Mouse (Mus musculus): ENCODE data around the gene Esrrg.

The Esrrg gene

GRCm38 (mm10) chr1:187990161-187990560 lies 381.6 kb downstream of the Esrrg start:
- no peak for DNase-seq (ENCODE audit: low spot score in 2 of 2)

GRCm38 (mm10) chr1:187997584-187998338 lies 389.2 kb downstream of the Esrrg start:
- peak; percentile 14 to 35 for DNase-seq (ENCODE audit: low spot score in 2 of 2)

DNA sequence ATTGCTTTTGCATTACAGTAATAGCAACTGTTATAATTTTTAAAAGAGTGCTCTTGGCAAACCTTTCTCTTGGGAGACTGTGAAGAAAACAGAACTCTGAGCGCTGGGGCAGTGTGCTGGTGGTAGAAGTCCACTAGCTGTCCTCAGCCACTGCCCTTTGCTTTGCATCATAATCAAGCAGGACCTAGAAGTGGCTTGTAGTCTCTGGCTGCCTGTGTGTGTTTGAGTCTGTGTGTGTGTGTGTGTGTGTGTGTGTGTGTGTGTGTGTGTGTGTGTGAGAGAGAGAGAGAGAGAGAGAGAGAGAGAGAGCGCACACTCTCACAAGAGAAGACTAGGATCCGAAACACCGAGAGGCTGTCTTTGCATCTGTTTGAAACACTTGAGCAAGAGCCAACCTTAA lies 390.5 kb downstream of the Esrrg start:
- DNase-seq (ENCODE audit: low spot score in 2 of 2): no peak

DNA sequence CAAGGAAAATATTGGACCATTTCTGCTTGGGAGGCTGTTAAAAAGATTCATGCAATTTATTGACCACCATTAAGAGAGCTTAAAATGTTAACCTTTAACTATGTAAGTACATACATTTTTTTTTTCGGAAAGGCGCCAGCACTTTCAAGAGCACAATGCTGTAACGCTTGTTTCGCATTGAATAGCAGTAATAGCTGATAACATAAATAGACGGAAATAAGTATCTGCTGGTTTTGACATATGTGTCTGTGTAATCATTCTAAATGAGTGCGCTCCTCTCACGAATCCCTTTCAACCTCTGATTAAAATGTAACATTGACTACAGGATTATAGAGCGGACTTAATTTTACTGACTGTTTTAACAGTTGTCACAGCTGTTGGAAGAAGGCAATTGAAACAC lies 391.6 kb downstream of the Esrrg start:
- no peak for DNase-seq (ENCODE audit: low spot score in 2 of 2)

- DNase-seq (ENCODE audit: low spot score in 2 of 2): no peak
These were observed 398.4 kb downstream of the Esrrg start for GRCm38 (mm10) chr1:188006820-188007491.

- DNase-seq (ENCODE audit: low spot score in 2 of 2): no peak
These were observed 399.9 kb downstream of the Esrrg start for GRCm38 (mm10) chr1:188008476-188008875.

DNA sequence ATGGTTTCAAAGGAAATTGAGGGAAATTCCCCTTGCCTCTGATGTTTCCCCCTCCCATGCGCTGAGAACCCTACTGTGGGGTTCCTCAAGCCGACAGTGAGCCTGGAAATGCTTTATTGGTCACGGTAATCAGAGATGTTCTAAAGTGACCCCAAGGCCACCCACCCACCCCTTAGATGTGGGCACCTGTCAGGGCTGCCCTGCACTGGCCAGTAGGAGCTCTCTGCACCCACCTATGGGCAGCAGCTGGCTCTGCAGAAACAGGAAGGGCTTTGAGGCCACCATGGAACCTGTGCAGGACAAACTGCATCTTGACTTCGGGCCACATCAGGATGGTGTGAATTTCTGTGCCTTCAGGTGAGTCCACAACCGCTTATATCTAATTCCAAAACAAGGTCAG lies 401.3 kb downstream of the Esrrg start:
- DNase-seq (ENCODE audit: low spot score in 2 of 2): no peak

DNA sequence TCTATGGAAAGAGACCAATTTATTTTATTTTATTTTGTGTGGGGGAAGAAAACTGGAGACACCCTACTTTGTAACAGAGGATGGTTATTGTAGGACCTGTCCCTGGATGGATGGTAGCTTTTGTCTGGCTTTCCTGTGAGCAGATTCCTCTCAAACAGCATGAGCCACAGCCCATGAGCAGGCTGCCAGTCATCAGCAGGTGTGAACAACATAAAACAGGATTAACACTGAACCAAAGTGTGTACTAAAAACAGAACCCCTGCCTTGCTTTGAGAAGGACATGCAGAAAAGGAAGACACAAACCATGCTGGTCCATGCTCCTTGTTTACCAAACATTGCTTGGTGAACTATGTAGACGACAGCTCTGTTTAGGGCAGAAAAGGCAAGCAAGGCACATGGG lies 402.3 kb downstream of the Esrrg start:
- no peak for DNase-seq (ENCODE audit: low spot score in 2 of 2)

DNA sequence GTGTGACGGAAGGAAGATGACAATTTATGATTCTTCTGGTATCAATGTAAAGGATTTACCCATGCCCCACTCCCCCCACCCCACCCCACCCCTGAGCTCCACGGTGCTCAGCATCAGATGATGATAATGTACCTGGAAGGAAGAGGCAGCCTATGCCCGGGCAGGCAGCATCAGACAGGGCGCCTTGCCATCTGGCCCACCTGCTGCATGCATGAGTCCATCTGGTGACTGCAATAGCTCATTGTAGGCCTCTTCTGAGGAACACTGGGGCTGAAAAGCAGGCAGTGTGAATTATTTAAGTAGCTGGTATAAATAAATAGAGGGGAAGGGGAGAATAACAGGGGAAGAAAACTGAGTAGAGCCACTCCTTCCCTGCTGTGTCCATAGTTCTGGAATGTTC lies 405.8 kb downstream of the Esrrg start:
- no peak for DNase-seq (ENCODE audit: low spot score in 2 of 2)

DNA sequence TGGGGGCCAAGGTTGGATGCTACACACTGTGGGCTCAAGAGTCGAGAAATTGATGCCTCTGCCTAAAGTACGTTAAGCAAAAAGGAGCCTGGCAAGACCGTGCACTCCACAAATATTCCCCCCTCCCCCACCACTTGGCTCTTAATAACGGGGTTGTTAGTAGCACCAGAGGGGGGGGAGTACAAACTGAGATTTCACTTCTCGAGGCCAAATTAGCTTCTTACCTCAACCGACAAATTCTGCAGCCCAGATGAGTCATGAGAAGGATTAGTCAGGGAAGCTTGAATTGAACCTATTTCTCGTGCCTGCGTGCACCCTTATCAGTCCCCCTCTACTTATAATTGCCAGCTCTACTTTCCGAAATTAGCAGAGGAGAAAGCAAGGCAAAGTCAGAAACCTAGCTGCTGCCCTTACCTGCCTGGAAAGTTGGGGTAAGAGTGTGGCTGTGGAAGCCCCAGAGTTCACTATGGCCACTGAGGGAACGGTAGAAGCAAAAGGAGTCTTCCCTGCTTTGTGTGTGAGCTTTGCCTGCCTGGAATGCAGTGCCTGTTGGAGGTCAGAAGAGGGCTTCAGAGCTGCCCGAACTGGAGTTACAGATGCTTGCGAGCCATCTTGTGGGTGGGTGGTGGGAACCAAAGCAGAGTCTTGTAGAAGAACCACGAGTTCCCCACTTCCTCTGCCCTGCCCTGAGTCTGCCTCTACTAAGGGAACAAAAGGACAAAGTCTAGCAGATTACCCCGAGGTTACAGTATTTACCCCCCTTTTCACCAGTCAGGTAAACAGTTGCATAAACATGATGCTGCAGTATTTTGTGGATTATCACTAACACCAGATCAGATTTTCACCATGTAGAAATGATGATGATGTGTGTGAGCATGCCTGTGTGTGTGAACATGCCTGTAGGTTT lies 409.6 kb downstream of the Esrrg start:
- no peak for DNase-seq (ENCODE audit: low spot score in 2 of 2)

DNA sequence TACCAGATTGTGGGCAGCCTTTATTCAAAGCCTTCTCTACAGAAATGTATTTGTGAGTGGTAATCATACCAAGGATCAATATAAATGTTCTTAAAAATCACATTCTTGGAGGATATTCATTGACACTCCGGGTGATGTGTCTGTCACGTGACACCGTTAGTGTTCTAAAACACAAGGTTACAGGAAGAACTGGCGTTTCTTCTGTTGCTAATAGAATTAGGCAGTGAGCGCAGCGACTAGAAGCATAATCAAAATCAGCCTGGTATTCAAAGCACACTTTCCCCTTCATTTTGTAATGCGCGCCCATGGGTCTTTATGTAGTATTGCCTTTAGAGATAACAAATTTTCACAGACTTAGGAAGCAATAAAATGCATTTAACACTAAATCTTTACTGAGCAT lies 420.6 kb downstream of the Esrrg start:
- DNase-seq (ENCODE audit: low spot score in 2 of 2): no peak

DNA sequence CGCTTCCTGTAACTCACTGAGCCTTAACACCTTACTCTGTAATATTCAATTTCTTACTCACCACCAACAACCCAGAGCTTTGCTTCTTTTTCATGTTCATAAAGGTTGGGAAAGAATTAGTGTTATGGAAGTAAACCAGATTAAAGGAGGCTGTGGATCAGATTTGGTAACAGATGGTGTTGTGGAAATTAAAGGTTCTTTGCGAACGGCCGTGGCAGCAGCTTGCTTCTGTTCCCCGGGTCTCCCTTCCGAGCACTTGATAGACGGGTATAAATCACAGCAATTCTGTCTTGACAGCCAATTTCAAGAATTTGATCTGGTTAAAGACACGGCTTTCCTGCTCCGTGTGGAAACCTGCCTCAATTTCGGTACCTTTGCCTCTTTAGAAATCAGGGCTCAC lies 421.5 kb downstream of the Esrrg start:
- no peak for DNase-seq (ENCODE audit: low spot score in 2 of 2)

DNA sequence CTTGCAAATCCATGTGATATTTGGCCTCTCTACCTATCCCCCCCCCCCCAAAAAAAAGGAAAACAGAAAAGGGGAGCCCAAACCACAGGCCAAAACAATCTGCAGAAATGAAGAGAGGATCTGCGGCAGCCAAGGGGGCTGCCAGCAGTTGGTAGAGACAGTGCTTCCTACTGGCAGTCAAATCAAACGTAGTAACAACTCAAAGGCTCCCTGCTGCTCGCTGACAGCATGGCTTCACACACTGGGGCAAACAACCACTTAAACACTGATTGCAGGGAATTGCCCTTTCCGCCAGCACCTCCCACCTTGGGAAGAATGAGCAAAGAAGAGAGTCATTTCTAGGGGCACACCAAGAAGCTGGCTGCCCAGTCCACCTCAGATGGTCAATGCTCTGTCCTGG lies 422.7 kb downstream of the Esrrg start:
- DNase-seq (ENCODE audit: low spot score in 2 of 2): no peak

DNA sequence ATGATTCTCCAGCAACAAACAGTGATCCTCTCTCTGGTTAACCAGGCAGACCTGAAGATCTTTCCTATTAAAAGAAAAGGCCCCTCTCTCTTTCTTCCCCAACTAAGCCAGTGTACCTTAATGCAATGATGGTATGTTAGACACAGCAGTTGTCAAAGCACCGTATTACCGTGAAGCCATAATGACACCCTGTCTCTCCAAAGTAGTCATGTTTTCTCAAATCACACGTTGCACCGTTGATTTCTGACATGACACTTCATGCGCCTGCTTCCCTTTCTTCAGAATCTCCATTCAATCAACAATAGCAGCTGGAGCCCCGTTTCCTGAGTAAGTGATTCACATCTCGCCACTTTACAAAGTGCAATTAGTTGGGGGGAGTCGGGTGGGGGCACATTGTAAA lies 427.4 kb downstream of the Esrrg start:
- DNase-seq (ENCODE audit: low spot score in 2 of 2): no peak

- no peak for DNase-seq (ENCODE audit: low spot score in 2 of 2)
These were observed 438.1 kb downstream of the Esrrg start for GRCm38 (mm10) chr1:188046691-188047121.

DNA sequence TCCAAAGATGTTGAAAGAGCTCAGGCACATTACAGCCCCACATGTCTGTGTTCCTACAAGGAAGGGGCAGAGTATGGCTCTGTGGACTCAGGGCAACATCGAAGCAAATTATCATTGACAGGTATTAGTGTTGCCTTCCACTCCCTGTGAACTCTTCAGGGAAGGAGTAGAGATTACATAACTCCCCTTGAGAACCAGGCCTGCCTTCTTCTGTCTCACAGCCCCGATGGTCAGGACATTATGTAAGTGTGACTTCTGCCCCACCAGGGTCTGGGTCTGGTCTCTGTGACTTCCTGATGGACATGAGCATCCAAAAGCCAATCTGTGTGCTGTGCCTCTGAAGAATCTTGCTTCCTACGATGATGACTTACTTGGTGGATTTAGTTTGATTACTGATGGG lies 438.6 kb downstream of the Esrrg start:
- DNase-seq (ENCODE audit: low spot score in 2 of 2): no peak

GRCm38 (mm10) chr1:188055888-188056287 lies 447.3 kb downstream of the Esrrg start:
- DNase-seq (ENCODE audit: low spot score in 2 of 2): no peak

DNA sequence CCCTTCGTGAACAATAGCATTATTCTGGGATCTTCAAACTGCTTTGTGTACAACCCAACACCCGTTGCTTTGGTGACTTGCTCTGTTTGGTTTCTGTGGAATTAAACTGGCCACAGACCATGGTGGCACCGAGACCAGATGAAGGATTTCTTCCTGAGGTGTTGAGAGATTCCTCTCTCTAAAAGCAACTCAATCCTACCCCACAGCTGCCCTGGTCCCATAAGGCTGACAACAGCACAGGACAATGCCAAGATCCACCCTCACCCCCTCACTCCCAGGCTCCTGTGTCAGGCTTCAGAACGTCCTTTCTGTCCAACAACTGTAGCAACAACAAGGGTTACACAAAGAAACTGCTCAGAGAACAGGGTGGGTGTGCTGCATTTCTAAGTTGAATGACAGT lies 449.3 kb downstream of the Esrrg start:
- no peak for DNase-seq (ENCODE audit: low spot score in 2 of 2)

DNA sequence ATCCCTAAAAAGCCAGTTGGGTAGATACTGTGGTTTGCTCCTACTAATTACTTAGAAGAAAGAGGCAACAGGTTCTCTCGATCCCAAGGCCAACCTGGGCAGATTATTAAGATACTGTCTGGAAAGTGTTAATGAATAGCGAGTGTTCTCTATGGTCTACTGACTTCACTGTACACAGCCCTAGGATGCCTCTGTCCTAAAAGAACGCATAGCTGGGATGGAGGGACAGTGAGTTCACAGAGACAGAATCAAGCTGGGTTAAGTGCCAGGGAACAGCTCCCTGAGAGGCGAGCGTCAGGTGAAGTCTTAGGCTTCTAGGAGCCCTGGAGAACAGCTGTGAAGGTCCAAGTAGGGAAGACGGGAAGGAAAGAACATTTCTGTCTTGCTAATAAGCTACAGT lies 450.4 kb downstream of the Esrrg start:
- no peak for DNase-seq (ENCODE audit: low spot score in 2 of 2)

DNA sequence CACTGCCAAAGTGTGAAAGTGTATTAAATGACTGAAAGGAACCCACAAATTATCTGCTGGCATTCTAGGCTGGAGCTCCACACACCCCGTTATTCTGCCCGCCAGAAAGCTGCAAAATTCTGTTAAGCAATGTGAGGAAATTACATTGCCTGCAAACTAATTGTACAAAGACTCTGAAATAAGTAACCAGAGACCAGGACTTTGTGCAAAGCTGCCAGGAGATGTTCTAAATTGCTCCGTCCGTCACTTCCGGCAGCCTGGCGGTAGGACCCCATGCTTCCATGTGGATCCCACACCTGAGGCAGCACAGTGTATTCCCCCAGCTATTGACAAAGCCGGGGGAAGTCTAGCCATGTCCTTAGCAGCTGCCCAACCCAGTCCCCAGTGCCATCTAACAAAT lies 451.9 kb downstream of the Esrrg start:
- DNase-seq (ENCODE audit: low spot score in 2 of 2): no peak

DNA sequence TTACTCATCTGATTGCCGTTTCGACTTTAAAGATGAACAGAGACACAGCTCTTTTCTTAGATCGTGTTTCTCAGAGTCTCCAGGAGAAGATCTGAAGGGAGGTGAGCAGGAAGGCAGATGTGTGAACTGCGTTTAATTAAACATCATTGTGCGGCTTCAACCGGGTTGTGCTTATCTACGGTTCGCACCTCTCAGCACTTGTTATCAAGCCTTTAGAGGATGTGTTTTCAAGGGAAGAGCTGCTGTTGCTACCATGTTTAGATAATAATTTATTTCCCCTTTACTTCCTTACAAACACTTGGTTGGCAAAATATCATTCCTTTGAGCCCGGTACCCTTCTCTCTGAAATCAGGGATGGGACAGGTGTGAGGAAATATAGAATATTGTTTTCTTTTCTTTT lies 460.2 kb downstream of the Esrrg start:
- DNase-seq (ENCODE audit: low spot score in 2 of 2): no peak

GRCm38 (mm10) chr1:188069849-188070248 lies 461.3 kb downstream of the Esrrg start:
- no peak for DNase-seq (ENCODE audit: low spot score in 2 of 2)
